Mouse (Mus musculus) urinary bladder, postnatal 25 days (tissue): ENCODE measurements around the gene Dscam.

Source experiments
- DNase-seq: peaks from one replicate; pipeline ENCODE4 v3.0.0; 2022; ENCODE audit warnings: low spot score

Dscam gene

GRCm38 (mm10) chr16:96945468-96946302, 224.9 kb downstream of the Dscam start:
- DNase-seq, result no peak

- DNase-seq, result no peak
Observed at GRCm38 (mm10) chr16:96943648-96944047, 226.9 kb downstream of the Dscam start.

DNA sequence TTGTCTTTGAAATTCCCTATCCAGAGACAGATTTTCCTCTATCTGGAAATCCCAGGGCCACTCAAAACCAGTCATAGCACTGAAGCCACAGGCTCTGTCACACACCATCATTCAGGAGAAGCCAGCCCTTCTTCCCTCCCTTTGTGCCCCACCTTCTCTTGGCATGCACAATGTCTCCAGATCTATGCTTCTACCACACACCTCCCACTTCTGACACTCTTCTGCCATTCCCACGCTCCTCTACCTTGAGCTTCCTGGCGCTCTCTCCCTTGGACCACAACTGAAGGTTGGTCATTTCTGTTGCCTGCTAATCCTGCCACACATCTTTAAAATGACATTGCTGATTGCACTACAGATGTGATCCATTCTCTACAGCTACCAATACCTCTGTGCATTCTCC, 235.8 kb downstream of the Dscam start:
- no peak for DNase-seq

GRCm38 (mm10) chr16:96932211-96932610, 238.3 kb downstream of the Dscam start:
- no peak for DNase-seq

DNA sequence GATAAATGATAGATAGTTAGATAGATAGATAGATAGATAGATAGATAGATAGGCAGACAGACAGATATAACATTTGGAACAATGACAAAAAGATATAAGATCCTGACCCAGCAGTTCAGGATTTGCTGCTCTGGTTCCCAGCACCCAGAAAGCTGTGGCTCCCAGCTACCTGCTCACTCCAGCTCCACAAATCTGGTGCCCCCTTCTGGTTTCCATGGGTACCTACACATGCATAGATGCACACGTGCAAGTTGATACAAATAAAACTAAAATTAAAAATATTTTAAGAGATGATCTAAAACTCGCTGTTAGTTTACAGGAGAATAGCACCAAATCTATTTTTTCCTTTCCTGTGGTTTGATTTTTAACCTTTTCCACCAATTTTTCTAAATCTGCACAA, 238.8 kb downstream of the Dscam start:
- DNase-seq, result no peak

DNA sequence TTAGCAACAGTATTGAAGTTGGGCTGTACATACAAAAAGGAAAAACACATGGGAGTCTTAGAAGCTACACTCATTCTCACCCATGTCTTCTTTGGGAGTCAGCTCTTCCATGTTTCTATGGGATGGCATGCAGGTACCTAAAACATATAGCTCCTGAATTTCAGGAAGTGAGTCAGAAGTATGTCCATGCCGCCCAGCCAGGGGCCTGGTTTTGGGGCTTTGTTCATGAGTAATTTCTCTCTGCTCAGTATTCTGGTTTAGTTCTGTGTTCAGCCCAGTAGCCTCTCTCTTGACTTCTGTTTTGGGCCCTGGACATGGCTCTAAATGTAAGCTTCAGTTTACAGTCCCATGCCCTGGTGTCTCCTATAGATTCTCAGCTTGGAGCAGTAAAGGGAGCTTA, 242.5 kb downstream of the Dscam start:
- DNase-seq, result no peak

- DNase-seq, result no peak
Observed at GRCm38 (mm10) chr16:96927408-96927807, 243.1 kb downstream of the Dscam start.

DNA sequence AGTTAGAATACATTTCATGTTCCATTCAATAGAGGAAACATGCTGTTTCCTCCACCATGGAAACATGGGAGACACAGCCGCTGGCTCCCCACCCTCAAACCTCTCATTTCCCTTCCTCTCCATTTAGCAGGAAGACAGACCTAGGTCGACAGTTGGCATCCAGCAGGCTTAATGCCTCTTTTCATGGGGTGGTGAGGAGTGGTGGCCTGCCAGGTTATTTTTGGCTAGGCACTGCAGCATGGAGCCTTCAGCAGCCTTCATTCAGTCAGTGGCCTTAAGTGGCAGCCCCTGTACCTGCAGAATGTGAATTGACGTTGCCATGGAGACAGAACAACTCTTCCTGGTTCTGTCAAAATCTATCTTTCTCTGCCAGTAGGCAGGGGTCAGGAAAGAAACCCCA, 243.6 kb downstream of the Dscam start:
- no peak for DNase-seq

- DNase-seq, result no peak
Observed at GRCm38 (mm10) chr16:96923941-96924340, 246.6 kb downstream of the Dscam start.

- no peak for DNase-seq
Observed at GRCm38 (mm10) chr16:96914495-96914894, 256.1 kb downstream of the Dscam start.

- no peak for DNase-seq
Observed at GRCm38 (mm10) chr16:96912836-96913235, 257.7 kb downstream of the Dscam start.

- no peak for DNase-seq
Observed at GRCm38 (mm10) chr16:96912103-96912502, 258.4 kb downstream of the Dscam start.

DNA sequence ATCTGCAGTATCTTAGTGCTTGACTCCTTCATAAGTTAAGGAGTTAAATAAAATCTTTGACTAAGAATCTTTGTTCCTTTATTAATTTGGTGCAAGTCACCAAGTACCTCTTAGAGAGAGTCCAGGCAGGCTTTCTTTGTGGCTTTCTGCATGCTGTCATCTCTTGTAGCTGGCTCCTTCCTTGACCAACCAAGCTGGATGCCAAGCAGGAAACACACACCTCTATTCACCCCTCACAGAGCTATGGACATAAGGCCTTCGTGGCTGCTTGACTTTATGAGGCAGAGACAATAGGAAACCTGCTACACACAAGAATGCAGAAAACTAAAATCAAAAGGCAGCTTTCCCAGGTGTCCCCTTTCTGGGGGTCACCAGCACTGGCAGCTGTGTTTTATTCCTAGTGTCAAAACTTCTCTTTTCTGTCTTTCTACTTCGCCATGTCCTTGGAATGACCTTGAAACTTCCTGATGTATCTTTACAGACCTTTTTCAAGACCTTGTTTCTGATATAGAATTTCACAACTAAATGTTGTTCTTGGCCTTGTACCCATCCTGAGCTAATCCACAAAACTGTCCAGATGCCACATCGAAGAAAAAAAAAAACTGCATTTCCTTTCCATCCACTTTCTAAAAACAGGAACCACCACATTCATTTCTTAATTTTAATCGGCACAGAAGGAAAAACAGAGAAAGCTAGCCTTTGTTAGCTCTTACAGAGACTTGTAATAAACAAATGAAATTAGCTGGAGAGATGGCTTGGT, 260.0 kb downstream of the Dscam start:
- no peak for DNase-seq

GRCm38 (mm10) chr16:96907818-96908217, 262.7 kb downstream of the Dscam start:
- DNase-seq, result no peak

- no peak for DNase-seq
Observed at GRCm38 (mm10) chr16:96907081-96907480, 263.5 kb downstream of the Dscam start.

DNA sequence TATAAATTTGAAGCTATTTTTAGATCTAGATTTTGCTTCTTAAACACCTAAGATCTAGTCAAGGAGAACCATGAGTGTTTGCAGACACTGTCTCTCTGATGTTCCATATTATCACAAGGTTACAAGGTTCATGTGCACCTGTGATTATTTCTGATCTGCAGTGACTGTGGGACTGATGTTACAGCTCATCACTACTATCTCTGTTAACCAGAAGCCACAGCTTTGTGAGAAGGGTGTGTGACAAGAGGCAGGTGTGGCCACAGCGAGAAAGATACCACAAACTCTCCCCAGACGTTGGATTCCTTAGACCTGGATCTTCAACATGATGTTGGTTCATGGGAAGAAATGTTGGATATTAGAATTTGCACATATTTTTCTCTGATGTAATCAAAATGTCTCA, 263.9 kb downstream of the Dscam start:
- DNase-seq, result no peak

GRCm38 (mm10) chr16:96904761-96905160, 265.8 kb downstream of the Dscam start:
- DNase-seq, result no peak

GRCm38 (mm10) chr16:96904359-96904758, 266.2 kb downstream of the Dscam start:
- DNase-seq, result no peak

DNA sequence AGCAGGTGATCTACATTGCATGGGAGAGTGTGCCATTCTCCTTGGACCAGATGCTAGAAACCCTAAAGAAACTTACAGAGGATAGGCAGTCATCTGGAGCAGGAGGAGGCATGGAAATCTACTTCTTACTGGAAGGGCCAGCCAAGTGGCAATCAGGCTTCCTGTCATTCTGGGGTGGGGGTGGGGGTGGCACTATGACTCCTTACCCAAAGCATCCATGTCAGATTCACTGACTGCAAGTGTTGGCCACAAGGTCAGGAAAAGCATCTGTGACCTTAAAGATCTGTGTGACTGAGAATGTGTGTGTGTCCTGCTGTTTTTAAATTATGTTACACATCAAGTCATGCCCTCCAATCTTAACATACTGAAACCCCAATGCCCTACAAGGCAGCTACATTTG, 268.0 kb downstream of the Dscam start:
- no peak for DNase-seq

DNA sequence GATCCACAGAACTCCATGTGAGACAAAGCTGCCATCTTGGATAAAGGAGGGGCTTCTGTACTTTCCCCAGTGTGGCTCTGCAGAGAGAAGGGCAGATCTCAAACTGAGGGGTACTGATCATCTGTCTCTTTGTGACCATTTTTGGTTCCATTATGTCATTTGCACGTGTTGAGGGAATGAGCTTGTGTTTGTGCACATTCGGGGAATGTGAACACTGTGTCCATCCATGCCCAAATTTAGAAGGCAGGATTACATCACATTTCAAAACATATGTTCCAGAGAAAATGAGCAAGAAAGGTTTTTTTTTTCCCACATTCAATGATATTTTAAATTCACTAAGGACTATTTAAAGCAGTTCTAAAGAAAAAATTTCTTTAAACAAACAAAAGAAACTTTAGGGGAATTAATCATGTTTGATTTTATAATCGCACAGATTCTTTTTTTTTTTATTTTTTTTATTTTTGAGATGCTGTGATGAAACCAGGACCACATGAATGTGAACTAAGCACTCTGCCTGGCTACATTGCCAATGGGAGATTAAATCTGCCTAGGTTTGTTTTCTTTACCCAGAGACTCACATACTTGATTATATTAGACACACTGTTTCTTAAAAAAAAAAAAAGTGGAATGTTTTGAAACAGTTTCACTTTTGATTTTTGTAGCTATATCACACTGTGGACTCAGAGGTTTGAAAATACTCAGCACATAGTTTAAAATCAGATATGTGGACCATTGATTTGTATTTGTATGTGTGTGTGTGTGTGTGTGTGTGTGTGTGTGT, 269.1 kb downstream of the Dscam start:
- DNase-seq, result no peak

DNA sequence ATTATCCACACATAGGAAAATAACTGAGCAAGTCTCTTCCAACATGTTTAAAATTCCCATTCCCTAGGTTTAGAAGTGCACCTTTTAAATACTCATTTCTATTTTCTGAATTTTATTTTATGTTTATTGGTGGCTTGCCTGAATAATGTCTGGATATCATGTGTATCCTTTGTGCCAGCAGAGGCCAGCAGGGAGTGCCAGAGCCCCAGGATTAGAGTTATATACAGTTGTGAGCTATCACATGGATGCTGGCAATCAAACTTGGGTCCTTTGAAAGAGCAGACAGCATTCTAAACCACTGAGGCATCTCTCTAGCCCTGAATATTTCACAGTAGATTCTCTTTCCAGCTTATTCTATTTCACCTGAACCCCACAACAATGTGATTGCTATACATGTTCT, 271.2 kb downstream of the Dscam start:
- no peak for DNase-seq

DNA sequence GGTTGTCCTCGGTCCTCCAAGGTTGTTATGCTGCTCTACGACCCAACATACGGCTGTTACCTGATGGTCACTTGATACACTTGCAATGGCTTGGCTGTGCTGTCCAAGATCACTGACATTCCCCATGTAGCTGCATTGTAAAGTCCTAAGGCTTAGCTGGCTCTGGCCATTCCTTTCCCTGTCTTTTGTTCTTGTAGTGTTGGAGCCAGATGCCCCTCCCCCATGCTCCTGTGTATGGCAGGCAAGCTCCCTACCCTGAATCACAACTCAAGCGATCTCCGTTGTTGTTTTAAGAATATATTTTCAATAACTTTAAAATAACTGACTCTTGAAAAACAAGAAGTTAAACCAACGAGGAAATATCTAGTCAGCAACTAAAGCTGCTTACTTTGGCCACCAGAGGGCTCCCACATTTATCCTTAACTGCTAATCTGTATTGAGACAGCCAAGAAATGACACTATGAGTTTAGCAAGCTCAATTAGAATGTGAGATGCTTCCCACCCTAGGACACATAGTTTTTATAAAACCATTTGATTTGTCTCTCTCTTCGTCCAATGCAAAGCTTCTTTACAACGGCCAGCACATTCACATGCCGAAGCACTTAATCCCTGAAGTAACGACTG, 273.9 kb downstream of the Dscam start:
- DNase-seq, result peak; percentile 7
